ENCODE assay signal across 7 mouse cellular contexts in genomic region chr2:164833314-164833959, GRCm38 (mm10). TPM values are rescaled to one million over a fixed set of nuclear protein-coding genes. Genes with fewer than 3 reads are reported as not detected.
A peak's percentile ranks its signal among the peaks of the same experiment; 100 is the strongest.
DNase-seq lines count a peak whose midpoint lies in the region; ATAC-seq and TF ChIP-seq lines count a peak whose summit lies in the region.

Neurl2 (minus strand) TSS chr2:164833456.

- H3K27me3 ChIP-seq in intestine, postnatal 0 days (replicated peaks; ENCODE audit: control insufficient read depth, insufficient read depth, low read length) = no peaks in the 10 kb centered on the region
- no peaks in the 10 kb centered on the region for H3K27me3 ChIP-seq in midbrain, embryonic 12.5 days
- no peaks in the 10 kb centered on the region for H3K27me3 ChIP-seq in small intestine, adult 2 months (ENCODE audit: control insufficient read depth, insufficient read depth, low read length)

- peak; percentile 88 for DNase-seq in adrenal gland, adult 8-10 months
- peak; percentile 91 for DNase-seq in embryo, embryonic 9.5 days (ENCODE audit: extremely low spot score)
- peak; percentile 52 for DNase-seq in gonadal fat pad, adult 2 months (ENCODE audit: low read depth)
- peak; percentile 92 for DNase-seq in left cerebral cortex, postnatal 4 days

- under 1% methylated on average over 30 of the region's 31 CpGs for WGBS in intestine, postnatal 0 days
- under 1% methylated on average over 31 of the region's 31 CpGs for WGBS in midbrain, embryonic 12.5 days
- under 1% methylated on average over 31 of the region's 31 CpGs for WGBS in small intestine, adult 2 months

- H3K4me2 ChIP-seq in intestine, postnatal 0 days (replicated peaks; ENCODE audit: low read depth) = peak within 1 kb of the TSS; percentile 92
- peak within 1 kb of the TSS; percentile 100 for H3K4me2 ChIP-seq in midbrain, embryonic 12.5 days (replicated peaks)

- H3K4me1 ChIP-seq in intestine, postnatal 0 days (replicated peaks; ENCODE audit: control insufficient read depth, insufficient read depth, low read length) = 0 out of 2 replicates have a peak, but pooled peaks cover 3% of the 10 kb centered on the region
- peaks cover 19% of the 10 kb centered on the region for H3K4me1 ChIP-seq in midbrain, embryonic 12.5 days
- peaks cover 9% of the 10 kb centered on the region for H3K4me1 ChIP-seq in small intestine, adult 2 months (ENCODE audit: control insufficient read depth, insufficient read depth, insufficient read length, low read length)

- H3K4me3 ChIP-seq in intestine, postnatal 0 days (ENCODE audit: low read depth, low read length) = peak within 1 kb of the TSS; percentile 57
- peak within 1 kb of the TSS; percentile 76 for H3K4me3 ChIP-seq in midbrain, embryonic 12.5 days
- peak within 1 kb of the TSS; percentile 85 for H3K4me3 ChIP-seq in small intestine, adult 2 months (ENCODE audit: low read depth, low read length)

- no peaks in the 10 kb centered on the region for H3K9me3 ChIP-seq in intestine, postnatal 0 days (ENCODE audit: control insufficient read depth)
- H3K9me3 ChIP-seq in midbrain, embryonic 12.5 days = no peaks in the 10 kb centered on the region

- ATAC-seq in intestine, postnatal 0 days = peak; percentile 52
- ATAC-seq in midbrain, embryonic 12.5 days (ENCODE audit: low FRiP score, low read depth) = peak; percentile 71

- peak within 1 kb of the TSS; percentile 83 for H3K27ac ChIP-seq in intestine, postnatal 0 days (ENCODE audit: low read depth, low read length)
- peak within 1 kb of the TSS; percentile 70 for H3K27ac ChIP-seq in midbrain, embryonic 12.5 days (replicated peaks)
- H3K27ac ChIP-seq in small intestine, adult 2 months (ENCODE audit: insufficient read depth, low read depth, low read length) = peak within 1 kb of the TSS; percentile 67

- peaks cover 23% of the 10 kb centered on the region for H3K36me3 ChIP-seq in intestine, postnatal 0 days (ENCODE audit: control insufficient read depth, insufficient read depth)
- H3K36me3 ChIP-seq in midbrain, embryonic 12.5 days = peaks cover 14% of the 10 kb centered on the region
- H3K36me3 ChIP-seq in small intestine, adult 2 months (ENCODE audit: control insufficient read depth, insufficient read depth, low read length) = peaks cover 20% of the 10 kb centered on the region

- peak; percentile 48 for TF ChIP-seq CTCF in intestine, postnatal 0 days (IDR thresholded peaks at IDR 0.05; ENCODE audit: low read depth)
- TF ChIP-seq CTCF in small intestine, adult 2 months (IDR thresholded peaks at IDR 0.05; ENCODE audit: extremely low read depth, insufficient read length, insufficient replicate concordance, low read depth, low read length) = 0 out of 2 replicates have a peak, but pooled peaks have one; percentile 6

- intact Hi-C loops in left cerebral cortex, postnatal 4 days (cut with DNase I) = no loop called here

- peak within 1 kb of the TSS; percentile 61 for H3K9ac ChIP-seq in intestine, postnatal 0 days (ENCODE audit: low read depth, low read length)
- peak within 1 kb of the TSS; percentile 83 for H3K9ac ChIP-seq in midbrain, embryonic 12.5 days (replicated peaks)

- TF ChIP-seq POLR2A in small intestine, adult 2 months (IDR thresholded peaks at IDR 0.05; ENCODE audit: low read depth, low read length) = peak; percentile 69

RNA-seq across cellular contexts. Expression of gene Neurl2, which starts in this region (rescaled TPM):
- 1 to 10 TPM in 3 of 4 experiments, under 1 TPM in 1; 0.90 to 4.9 (median 3.1) TPM for total RNA-seq in adrenal gland, adult 8-10 months (2022)
- 5.9 and 7.4 TPM in 2 replicates for polyA plus RNA-seq in gonadal fat pad, adult 2 months (2012; rRNA removed)
- polyA plus RNA-seq in intestine, postnatal 0 days (2015; fragmentation: Nextera tagmentation; extraction: Ambion mirVana) = 4.6 and 5.7 TPM in 2 replicates
- 1 to 10 TPM; 5.1 to 5.6 TPM for total RNA-seq in left cerebral cortex, postnatal 4 days (2021)
- polyA plus RNA-seq in midbrain, embryonic 12.5 days (2016; fragmentation: Nextera tagmentation; extraction: Ambion mirVana) = 4.4 and 5.2 TPM in 2 replicates
- polyA plus RNA-seq in small intestine, adult 2 months (2012; rRNA removed) = 1.7 and 3.1 TPM in 2 replicates

Comparison
In these comparisons a context has a peak if more than half of its experiments do, and no peak if none do; other contexts are left out.
1. Peak in every context shown above with its lines: DNase-seq, ATAC-seq, H3K4me3 ChIP-seq and H3K27ac ChIP-seq.